Mouse (Mus musculus) hindbrain, postnatal 0 days (tissue): ENCODE measurements at regions not wholly inside any gene's neighbourhood (a gene's known extent, or its start where the extent isn't known, plus 50 kb on each side); places are given as distances from the start of the nearest gene placed in this dataset.

Experiments
- ATAC-seq: fragments of 200-750 bp; cut with Nextera tagmentation; 2 replicates; pipeline ENCODE4 v1.8.0; 2017; ENCODE audit warnings: mild to moderate bottlenecking, moderate TSS enrichment, moderate library complexity
- DNase-seq: peaks from one replicate; pipeline ENCODE4 v3.0.0-alpha.2; 2015; ENCODE audit warnings: low spot score
- H3K27ac ChIP-seq: fragments of 300-500 bp; sonication (generic); 2 replicates; pipeline ENCODE4 v1.5.1; 2014; ENCODE audit warnings: mild to moderate bottlenecking
- H3K27me3 ChIP-seq: fragments of 300-500 bp; sonication (generic); 2 replicates; pipeline ENCODE4 v1.6.1; 2014; ENCODE audit warnings: low read length, mixed read lengths; ENCODE audit not compliant: insufficient read depth
- H3K36me3 ChIP-seq: fragments of 300-500 bp; sonication (generic); 2 replicates; pipeline ENCODE4 v1.6.1; 2014; ENCODE audit warnings: low read length, mixed read lengths; ENCODE audit not compliant: insufficient read depth
- H3K4me1 ChIP-seq: fragments of 300-500 bp; sonication (generic); 2 replicates; pipeline ENCODE4 v1.6.1; 2014; ENCODE audit warnings: antibody characterized with exemption, low read length, mixed read lengths; ENCODE audit not compliant: insufficient read depth
- H3K4me2 ChIP-seq: fragments of 300-500 bp; sonication (generic); 2 replicates; pipeline ENCODE4 v1.6.1; 2014; ENCODE audit warnings: low read depth, mild to moderate bottlenecking, low read length, moderate library complexity, mixed read lengths
- H3K4me3 ChIP-seq: fragments of 300-500 bp; sonication (generic); 2 replicates; pipeline ENCODE4 v1.5.1; 2014; ENCODE audit warnings: low read length
- H3K9ac ChIP-seq: fragments of 300-500 bp; sonication (generic); replicated peaks from 2 replicates; pipeline ENCODE4 v1.6.1; 2014; ENCODE audit warnings: mild to moderate bottlenecking, low read length, moderate library complexity, mixed read lengths
- H3K9me3 ChIP-seq: fragments of 300-500 bp; sonication (generic); 2 replicates; pipeline ENCODE4 v1.6.1; 2016; ENCODE audit warnings: low read length, mixed read lengths
- CTCF ChIP-seq: IDR thresholded peaks from 2 replicates; pipeline ENCODE4 v1.5.1; 2016; ENCODE audit warnings: antibody characterized with exemption, control low read depth, low read depth
- WGBS: fragments of 180-500 bp; shearing (Covaris S2); extraction: QIAGEN DNeasy Blood & Tissue Kit; methylation state at CpG from one replicate; pipeline ENCODE4 v1.1.7; 2014; 5-methylcytosine and 5-hydroxymethylcytosine counted together

GRCm38 (mm10) chr10:117570091-117570970 is 59.0 kb upstream of the Cpm start:
- Histone ChIP-seq H3K4me1 (no peaks in the 10 kb centered on the region), H3K9ac (no peak overlapping the region), H3K4me3 (no peak overlapping the region), H3K27ac (no peak overlapping the region), H3K27me3 (no peaks in the 10 kb centered on the region), H3K36me3 (no peaks in the 10 kb centered on the region), H3K9me3 (no peaks in the 10 kb centered on the region), H3K4me2 (no peak overlapping the region)
- 58% methylated on average over 8 of the region's 8 CpGs for WGBS
- no peak for DNase-seq
- TF ChIP-seq CTCF, result no peak
- no peak for ATAC-seq

GRCm38 (mm10) chr10:117569301-117570079 is 59.8 kb upstream of the Cpm start:
- WGBS, result 84% methylated on average over 11 of the region's 11 CpGs

GRCm38 (mm10) chr10:117568472-117569300 is 60.6 kb upstream of the Cpm start:
- TF ChIP-seq CTCF, result no peak
- DNase-seq (no peak), ATAC-seq (no peak)
- Histone ChIP-seq H3K4me1 (no peaks in the 10 kb centered on the region), H3K27ac (no peak overlapping the region), H3K27me3 (no peaks in the 10 kb centered on the region), H3K9ac (no peak overlapping the region), H3K36me3 (no peaks in the 10 kb centered on the region), H3K4me3 (no peak overlapping the region), H3K9me3 (no peaks in the 10 kb centered on the region), H3K4me2 (no peak overlapping the region)
- WGBS, result 92% methylated on average over 13 of the region's 13 CpGs

More at GRCm38 (mm10) chr10:117569301-117570079, 59.8 kb upstream of the Cpm start:
- Histone ChIP-seq H3K4me1 (no peaks in the 10 kb centered on the region), H3K4me2 (no peak overlapping the region), H3K27ac (no peak overlapping the region), H3K9me3 (no peaks in the 10 kb centered on the region), H3K4me3 (no peak overlapping the region), H3K36me3 (no peaks in the 10 kb centered on the region), H3K9ac (no peak overlapping the region), H3K27me3 (no peaks in the 10 kb centered on the region)
- TF ChIP-seq CTCF, result no peak
- no peak for DNase-seq
- no peak for ATAC-seq

GRCm38 (mm10) chr10:117568138-117568387 is 61.2 kb upstream of the Cpm start:
- no peak for TF ChIP-seq CTCF
- H3K9ac ChIP-seq, result no peak overlapping the region
- H3K4me2 ChIP-seq, result no peak overlapping the region
- no peak overlapping the region for H3K27ac ChIP-seq
- DNase-seq, result no peak
- ATAC-seq, result no peak
- 91% methylated on average over 3 of the region's 3 CpGs for WGBS
- H3K9me3 ChIP-seq, result no peaks in the 10 kb centered on the region
- no peaks in the 10 kb centered on the region for H3K4me1 ChIP-seq
- H3K36me3 ChIP-seq, result no peaks in the 10 kb centered on the region
- no peaks in the 10 kb centered on the region for H3K27me3 ChIP-seq
- no peak overlapping the region for H3K4me3 ChIP-seq

GRCm38 (mm10) chr10:117567379-117568137 is 61.7 kb upstream of the Cpm start:
- no peak for TF ChIP-seq CTCF
- ATAC-seq, result no peak

More at GRCm38 (mm10) chr10:117567379-117568137, 61.7 kb upstream of the Cpm start:
- WGBS, result 94% methylated on average over 8 of the region's 8 CpGs
- Histone ChIP-seq H3K27ac (no peak overlapping the region), H3K27me3 (no peaks in the 10 kb centered on the region), H3K9ac (no peak overlapping the region), H3K4me2 (no peak overlapping the region), H3K4me1 (no peaks in the 10 kb centered on the region), H3K36me3 (no peaks in the 10 kb centered on the region), H3K4me3 (no peak overlapping the region), H3K9me3 (no peaks in the 10 kb centered on the region)
- DNase-seq, result no peak
